Mouse (Mus musculus): ENCODE data around the gene Sycp2l.

Sycp2l gene

GRCm38 (mm10) chr13:41113940-41114339, at the start of gene Sycp2l:
TSS of gene Sycp2l (plus strand) at chr13:41114307.
- in situ Hi-C loops (cut with MboI, MseI) = no loop called here

DNA sequence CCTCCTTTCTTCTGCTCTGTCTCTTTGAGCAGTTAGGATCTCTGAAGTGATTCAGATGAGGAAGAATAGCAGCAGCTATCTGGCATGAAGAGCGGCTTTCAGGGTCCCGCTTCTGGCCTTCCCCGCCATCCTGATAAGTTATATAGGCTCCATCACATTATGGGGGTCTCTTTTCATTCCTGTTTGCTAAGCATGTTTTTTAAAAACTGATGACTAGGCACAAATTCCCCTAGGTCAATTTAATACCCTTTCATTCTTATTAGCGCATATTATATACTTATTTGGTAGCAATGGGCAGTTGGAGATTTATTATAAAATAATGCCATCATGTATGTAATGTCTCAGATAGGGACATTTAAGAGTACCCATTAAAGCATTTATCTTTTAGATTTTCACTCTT, 46.5 kb upstream of the Sycp2l start:
- in situ Hi-C loops (cut with MboI, MseI) = no loop called here

GRCm38 (mm10) chr13:41071617-41072016, 42.5 kb upstream of the Sycp2l start:
- in situ Hi-C loops (cut with MboI, MseI) = no loop called here

DNA sequence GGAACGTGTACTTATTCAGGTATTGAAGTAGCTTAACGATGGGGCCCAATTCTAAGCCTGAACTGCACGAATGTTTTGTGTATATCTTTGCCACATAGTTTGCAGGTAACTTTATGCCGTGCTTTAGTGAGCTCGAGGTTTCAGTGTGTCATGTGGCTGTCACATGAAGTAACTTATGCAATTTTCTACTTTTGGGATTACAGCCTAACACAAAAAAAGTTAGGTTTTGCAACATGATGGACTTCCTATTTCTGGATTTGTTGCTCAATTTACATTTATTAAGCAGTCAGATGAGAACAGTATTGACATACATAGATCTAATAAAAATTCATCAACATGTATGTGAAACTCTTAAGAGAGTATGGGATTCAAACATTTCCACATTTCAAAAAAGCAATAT, 40.3 kb upstream of the Sycp2l start:
- in situ Hi-C loops (cut with MboI, MseI) = no loop called here

DNA sequence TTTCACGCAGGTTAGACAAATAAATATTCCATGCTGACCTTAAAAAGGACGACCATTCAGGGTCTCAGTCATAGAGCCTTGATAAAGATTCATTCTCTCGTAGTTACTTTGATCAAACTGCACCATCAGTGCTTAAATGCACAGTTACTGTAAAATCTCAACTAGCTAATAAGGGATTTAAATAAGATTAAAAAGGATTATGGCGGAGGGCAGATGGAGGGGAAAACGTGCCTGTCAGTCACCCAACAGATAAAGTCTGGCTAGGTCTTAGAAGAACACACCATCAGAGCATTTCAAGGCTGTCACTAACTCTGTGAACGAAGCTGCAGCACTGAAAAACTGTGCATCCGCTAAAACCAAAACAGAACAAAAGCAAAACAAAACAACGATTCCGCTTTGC, 36.2 kb upstream of the Sycp2l start:
- in situ Hi-C loops (cut with MboI, MseI) = no loop called here

- in situ Hi-C loops (cut with MboI, MseI) = no loop called here
Measured at GRCm38 (mm10) chr13:41078690-41079420, 35.3 kb upstream of the Sycp2l start.

DNA sequence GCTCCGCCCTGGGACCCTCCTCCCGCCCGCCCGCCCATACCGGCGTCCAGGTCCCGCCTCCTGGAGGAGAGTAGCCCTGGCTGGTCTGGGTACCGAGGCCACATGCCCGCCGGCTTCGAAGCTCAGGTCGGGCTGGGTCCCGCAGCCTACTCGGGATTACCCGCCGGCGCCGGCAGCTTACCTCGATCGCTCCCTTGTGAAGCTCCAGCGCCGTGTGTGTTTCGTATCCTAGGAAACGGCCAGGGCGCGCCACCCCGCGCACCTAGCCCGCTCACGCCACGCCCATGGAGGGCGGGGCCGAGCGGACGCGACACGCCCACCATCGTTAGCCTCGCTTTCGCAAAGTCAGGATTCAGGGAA, 34.7 kb upstream of the Sycp2l start, which contains the start of gene Mak:
Gene Mak, minus strand, starts transcription at position 286 of the 360 bp plus-strand sequence.
- in situ Hi-C loops (cut with MboI, MseI) = no loop called here

- in situ Hi-C loops (cut with MboI, MseI) = loop anchor here (5.0 kb wide), 1 partner anchor 157 kb away; no protein-coding TSS in a partner anchor
Measured at GRCm38 (mm10) chr13:41079859-41080258, 34.2 kb upstream of the Sycp2l start.

GRCm38 (mm10) chr13:41080700-41081099, 33.4 kb upstream of the Sycp2l start:
- in situ Hi-C loops (cut with MboI, MseI) = loop anchor here (5.0 kb wide), 1 partner anchor 157 kb away; no protein-coding TSS in a partner anchor

DNA sequence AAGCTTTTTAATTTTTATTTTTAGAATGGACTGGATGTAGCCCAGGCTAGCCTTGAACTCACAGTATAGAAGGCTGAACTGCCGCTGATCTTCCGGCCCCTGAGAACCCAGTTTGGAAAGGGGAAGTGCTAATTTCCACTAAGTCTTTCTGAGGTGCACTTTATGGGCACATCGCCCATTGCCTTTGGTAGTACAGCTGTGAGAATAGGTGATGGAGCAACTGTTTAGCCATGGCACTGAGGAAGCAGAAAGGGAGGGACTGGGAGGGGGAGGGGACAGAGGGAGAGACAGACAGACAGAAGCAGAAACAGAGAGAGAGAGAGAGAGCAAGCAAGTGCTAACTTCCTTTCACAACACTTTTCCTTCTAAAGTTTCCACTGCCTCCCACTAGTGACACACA, 29.6 kb upstream of the Sycp2l start:
- in situ Hi-C loops (cut with MboI, MseI) = loop anchor here (5.0 kb wide), 1 partner anchor 153 kb away; no protein-coding TSS in a partner anchor

- in situ Hi-C loops (cut with MboI, MseI) = no loop called here
Measured at GRCm38 (mm10) chr13:41085140-41085539, 29.0 kb upstream of the Sycp2l start.

- in situ Hi-C loops (cut with MboI, MseI) = no loop called here
Measured at GRCm38 (mm10) chr13:41088746-41089145, 25.4 kb upstream of the Sycp2l start.

DNA sequence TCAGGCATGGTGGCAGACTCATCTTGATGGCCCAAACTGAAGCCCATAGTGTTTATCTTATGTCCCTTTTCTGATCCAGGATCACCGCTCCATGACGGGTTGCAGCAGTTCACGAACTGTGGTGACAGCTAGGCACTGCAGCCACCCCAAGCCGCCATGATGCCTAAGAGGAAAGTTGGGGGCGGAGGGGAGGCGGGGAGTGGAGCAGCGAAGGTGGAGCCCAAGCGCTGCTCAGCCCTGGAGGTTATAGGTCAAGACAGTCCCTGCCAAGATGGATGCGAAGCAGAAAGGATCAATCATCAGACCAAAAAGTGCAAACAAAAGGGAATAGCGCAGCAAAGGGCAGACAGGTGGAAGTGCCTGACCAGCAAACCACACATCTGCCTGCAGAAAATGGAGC, 22.8 kb upstream of the Sycp2l start:
- in situ Hi-C loops (cut with MboI, MseI) = no loop called here

DNA sequence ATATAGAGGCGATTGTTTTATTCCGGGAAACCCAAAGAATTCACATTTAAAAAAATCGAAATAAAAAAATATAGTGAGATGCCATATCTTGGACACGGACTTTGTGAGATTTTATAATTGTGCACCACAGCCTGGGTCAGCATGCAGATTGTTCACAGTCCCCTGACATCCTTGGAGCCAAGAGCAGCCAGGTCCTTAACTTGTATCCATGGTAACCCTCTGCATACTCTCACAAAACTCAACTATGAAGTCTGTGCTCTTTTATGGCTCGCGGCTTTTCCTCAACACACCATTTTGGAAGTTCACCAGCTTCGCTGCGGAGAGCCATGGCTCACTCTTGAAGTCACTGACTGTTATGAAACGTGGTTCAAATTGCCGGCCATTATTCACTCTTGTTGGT, 19.9 kb upstream of the Sycp2l start:
- in situ Hi-C loops (cut with MboI, MseI) = no loop called here

- in situ Hi-C loops (cut with MboI, MseI) = no loop called here
Measured at GRCm38 (mm10) chr13:41097324-41098058, 16.6 kb upstream of the Sycp2l start.

DNA sequence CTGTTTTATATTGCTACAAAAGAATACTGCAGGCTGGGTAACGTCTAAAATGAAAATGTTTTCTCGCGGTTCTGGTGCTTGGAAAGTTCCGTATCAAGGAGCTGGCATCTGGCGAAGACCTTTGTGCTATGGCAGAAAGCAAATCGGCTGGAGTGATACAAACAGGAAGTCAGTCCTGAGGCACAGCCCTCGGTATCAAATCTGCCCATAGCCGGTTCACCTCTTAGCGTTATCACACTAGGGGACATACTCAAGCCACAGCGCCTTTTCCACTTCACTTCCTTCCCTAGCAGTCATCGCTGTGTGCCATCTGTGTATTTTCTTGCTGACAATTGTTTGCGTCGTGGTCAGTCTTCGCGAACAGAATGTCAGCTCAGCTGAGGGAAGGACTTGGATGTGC, 15.8 kb upstream of the Sycp2l start:
- in situ Hi-C loops (cut with MboI, MseI) = no loop called here

DNA sequence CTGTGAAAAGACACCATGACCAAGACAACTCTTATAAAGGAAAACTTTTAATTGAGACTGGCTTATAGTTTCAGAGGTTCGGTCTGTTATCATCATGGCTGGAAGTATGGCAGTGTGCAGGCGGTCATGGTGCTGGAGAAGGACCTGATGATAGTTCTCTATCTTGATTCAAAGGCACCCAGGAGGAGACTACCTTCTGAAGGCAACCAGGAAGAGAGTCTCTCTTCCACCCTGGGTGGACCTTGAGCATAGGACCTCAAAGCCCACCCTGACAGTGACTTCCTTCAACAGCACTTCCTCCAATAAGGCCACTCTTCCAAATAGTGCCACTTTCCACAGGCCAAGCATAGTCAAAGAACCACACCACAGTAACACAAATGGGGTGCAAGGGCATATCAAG, 14.1 kb upstream of the Sycp2l start:
- in situ Hi-C loops (cut with MboI, MseI) = no loop called here

GRCm38 (mm10) chr13:41103841-41104525, 10.1 kb upstream of the Sycp2l start:
- in situ Hi-C loops (cut with MboI, MseI) = no loop called here

- in situ Hi-C loops (cut with MboI, MseI) = no loop called here
Measured at GRCm38 (mm10) chr13:41105541-41105940, 8.6 kb upstream of the Sycp2l start.

DNA sequence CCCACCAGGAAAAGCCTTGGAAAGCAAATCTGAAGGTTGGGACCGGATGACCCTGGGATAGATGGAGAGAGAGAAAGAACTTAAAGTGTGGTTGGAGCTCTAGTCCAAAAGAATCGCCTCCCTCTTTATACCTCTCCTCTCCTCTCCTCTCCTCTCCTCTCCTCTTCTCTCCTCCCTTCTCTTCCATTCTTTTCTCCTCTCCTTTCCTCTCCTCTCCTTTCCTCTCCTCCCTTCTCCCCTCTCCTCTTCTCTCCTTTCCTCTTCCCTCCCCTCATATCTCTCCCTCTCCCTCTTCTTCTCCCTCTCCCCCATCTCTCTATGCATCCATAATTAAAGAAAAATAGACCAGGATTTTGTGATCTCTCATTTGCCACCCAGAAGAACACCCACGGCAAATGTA, 3.2 kb upstream of the Sycp2l start, which contains the start of gene Gcm2:
Gene Gcm2, minus strand, starts transcription at position 101 of the 400 bp plus-strand sequence.
- in situ Hi-C loops (cut with MboI, MseI) = no loop called here

DNA sequence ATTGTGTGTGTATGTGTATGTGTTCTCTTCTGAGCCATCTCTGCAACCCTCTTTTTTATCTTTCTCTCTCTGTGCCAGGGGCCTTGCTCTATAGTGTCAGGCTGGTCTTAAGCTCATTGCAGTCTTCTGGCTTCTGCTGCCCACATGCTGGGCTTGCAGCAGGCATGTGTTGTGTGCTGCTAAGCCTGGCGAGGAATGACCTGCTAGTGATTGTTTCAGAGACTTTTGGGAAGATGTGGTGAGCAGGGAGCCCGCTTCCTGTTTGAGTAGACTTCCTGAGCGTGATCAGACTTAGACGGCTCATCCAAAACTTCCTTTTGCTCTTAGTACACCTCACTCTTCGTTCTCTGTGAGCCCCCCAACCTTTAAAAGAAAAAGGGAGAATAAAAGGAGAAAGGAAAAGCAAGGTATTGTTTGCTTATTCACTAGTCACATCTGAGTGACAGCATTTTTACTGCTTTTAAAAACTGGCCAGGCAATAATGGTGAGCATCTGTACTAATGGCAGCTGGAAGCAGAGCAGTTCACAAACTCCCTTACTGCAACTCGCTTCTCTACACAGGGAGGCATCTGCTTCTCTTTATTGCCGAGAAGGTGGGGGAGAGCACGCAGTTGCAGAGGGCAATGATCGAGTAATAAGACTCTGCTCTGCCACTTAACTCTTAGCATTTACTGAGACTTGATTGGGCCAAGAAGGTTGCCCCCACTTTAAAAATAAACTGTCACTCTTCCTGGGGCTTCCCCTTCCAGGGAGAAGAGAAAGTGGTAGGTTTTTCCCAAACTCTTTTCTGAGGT, 5.2 kb downstream of the Sycp2l start:
- in situ Hi-C loops (cut with MboI, MseI) = no loop called here
